Mouse (Mus musculus): ENCODE measurements around the gene Tnxb.

GRCm38 (mm10) chr17:34645256-34645829, 25.0 kb upstream of the Tnxb start:
- TF ChIP-seq CTCF (IDR thresholded peaks at IDR 0.05; ENCODE audit: low read depth, low read length) (no peak), POLR2A (IDR thresholded peaks at IDR 0.05; ENCODE audit: borderline replicate concordance, low read depth, low read length) (no peak)
